Mouse (Mus musculus) liver, postnatal 0 days (tissue): Measurements from ENCODE around the gene Rcbtb2. TPM values are rescaled to one million over a fixed set of nuclear protein-coding genes. Genes with fewer than 3 reads are reported as not detected.

Source experiments
- ATAC-seq: fragments of 200-750 bp; cut with Nextera tagmentation; 2 replicates; pipeline ENCODE4 v1.8.0; 2017; ENCODE audit warnings: mild to moderate bottlenecking, moderate library complexity
- DNase-seq: peaks from one replicate; pipeline ENCODE4 v3.0.0-alpha.2; 2016
- H3K27ac ChIP-seq: fragments of 300-500 bp; sonication (generic); 2 replicates; pipeline ENCODE4 v1.5.1; 2014; ENCODE audit warnings: antibody characterized with exemption, moderate library complexity, mild to moderate bottlenecking, low read depth
- H3K27me3 ChIP-seq: fragments of 300-500 bp; sonication (generic); 2 replicates; pipeline ENCODE4 v1.6.1; 2014; ENCODE audit warnings: low read length, control low read depth, mixed read lengths; ENCODE audit not compliant: insufficient read depth
- H3K36me3 ChIP-seq: fragments of 300-500 bp; sonication (generic); replicated peaks from 2 replicates; pipeline ENCODE4 v1.6.1; 2014; ENCODE audit warnings: mild to moderate bottlenecking, control low read depth, low read length, moderate library complexity, mixed read lengths; ENCODE audit not compliant: insufficient read depth
- H3K4me1 ChIP-seq: fragments of 300-500 bp; sonication (generic); 2 replicates; pipeline ENCODE4 v1.6.1; 2014; ENCODE audit warnings: antibody characterized with exemption, mild to moderate bottlenecking, control low read depth; ENCODE audit not compliant: insufficient read depth
- H3K4me2 ChIP-seq: fragments of 300-500 bp; sonication (generic); 2 replicates; pipeline ENCODE4 v1.6.1; 2014; ENCODE audit warnings: low read depth, mild to moderate bottlenecking, low read length, moderate library complexity, mixed read lengths
- H3K4me3 ChIP-seq: fragments of 300-500 bp; sonication (generic); 2 replicates; pipeline ENCODE4 v1.5.1; 2014; ENCODE audit warnings: low read depth, low read length
- H3K9ac ChIP-seq: fragments of 300-500 bp; sonication (generic); replicated peaks from 2 replicates; pipeline ENCODE4 v1.6.1; 2014; ENCODE audit warnings: mild to moderate bottlenecking, moderate library complexity
- H3K9me3 ChIP-seq: fragments of 300-500 bp; sonication (generic); 2 replicates; pipeline ENCODE4 v1.6.1; 2016; ENCODE audit warnings: mild to moderate bottlenecking, control low read depth, low read length, mixed read lengths
- CTCF ChIP-seq: sonication (generic); IDR thresholded peaks from 2 replicates; pipeline ENCODE4 v1.5.1; 2016; ENCODE audit warnings: antibody characterized with exemption, low read depth
- EP300 ChIP-seq: IDR thresholded peaks from 2 replicates; pipeline ENCODE4 v1.6.1; 2016; ENCODE audit warnings: antibody characterized with exemption, low read depth, mild to moderate bottlenecking
- WGBS: fragments of 180-500 bp; shearing (Covaris S2); extraction: QIAGEN DNeasy Blood & Tissue Kit; methylation state at CpG from one replicate; pipeline ENCODE4 v1.1.7; 2014; ENCODE audit not compliant: insufficient replicate concordance; 5-methylcytosine and 5-hydroxymethylcytosine counted together
- polyA plus RNA-seq: library from polyadenylated mRNA; unstranded; fragments of >200 nt; fragmentation: Nextera tagmentation; extraction: Ambion mirVana; gene quantifications from 2 replicates; pipeline ENCODE4 v1.2.1, GENCODE M21; 2015

The Rcbtb2 gene
- polyA plus RNA-seq, 1 experiment from 2014 or later: 29.9 TPM

- Histone ChIP-seq H3K4me1 (peaks cover 6% of the 10 kb centered on the region), H3K36me3 (no peaks in the 10 kb centered on the region), H3K4me3 (peak overlapping the region; percentile 74), H3K27ac (peak overlapping the region; percentile 99), H3K4me2 (peak overlapping the region; percentile 86), H3K27me3 (no peaks in the 10 kb centered on the region), H3K9me3 (no peaks in the 10 kb centered on the region), H3K9ac (peak overlapping the region; percentile 95)
- DNase-seq: no peak
- WGBS: 4% methylated on average over 11 of the region's 11 CpGs
- TF ChIP-seq EP300 (no peak), CTCF (no peak)
- ATAC-seq: no peak; the same call in 1 of the 2 replicates
These were observed 19.6 kb downstream of the Rcbtb2 start for GRCm38 (mm10) chr14:73142421-73142895.

- Histone ChIP-seq H3K27me3 (no peaks in the 10 kb centered on the region), H3K36me3 (no peaks in the 10 kb centered on the region), H3K9ac (peak overlapping the region; percentile 95), H3K4me1 (peaks cover 6% of the 10 kb centered on the region), H3K4me3 (peak overlapping the region; percentile 74), H3K27ac (peak overlapping the region; percentile 99), H3K4me2 (peak overlapping the region; percentile 86), H3K9me3 (no peaks in the 10 kb centered on the region)
- WGBS: 2% methylated on average over 70 of the region's 88 CpGs
- TF ChIP-seq EP300: no peak
- no peak for TF ChIP-seq CTCF
- ATAC-seq: peak; percentile 95
- peak; percentile 82 for DNase-seq
These were observed 20.3 kb downstream of the Rcbtb2 start for GRCm38 (mm10) chr14:73142896-73143709.

DNA sequence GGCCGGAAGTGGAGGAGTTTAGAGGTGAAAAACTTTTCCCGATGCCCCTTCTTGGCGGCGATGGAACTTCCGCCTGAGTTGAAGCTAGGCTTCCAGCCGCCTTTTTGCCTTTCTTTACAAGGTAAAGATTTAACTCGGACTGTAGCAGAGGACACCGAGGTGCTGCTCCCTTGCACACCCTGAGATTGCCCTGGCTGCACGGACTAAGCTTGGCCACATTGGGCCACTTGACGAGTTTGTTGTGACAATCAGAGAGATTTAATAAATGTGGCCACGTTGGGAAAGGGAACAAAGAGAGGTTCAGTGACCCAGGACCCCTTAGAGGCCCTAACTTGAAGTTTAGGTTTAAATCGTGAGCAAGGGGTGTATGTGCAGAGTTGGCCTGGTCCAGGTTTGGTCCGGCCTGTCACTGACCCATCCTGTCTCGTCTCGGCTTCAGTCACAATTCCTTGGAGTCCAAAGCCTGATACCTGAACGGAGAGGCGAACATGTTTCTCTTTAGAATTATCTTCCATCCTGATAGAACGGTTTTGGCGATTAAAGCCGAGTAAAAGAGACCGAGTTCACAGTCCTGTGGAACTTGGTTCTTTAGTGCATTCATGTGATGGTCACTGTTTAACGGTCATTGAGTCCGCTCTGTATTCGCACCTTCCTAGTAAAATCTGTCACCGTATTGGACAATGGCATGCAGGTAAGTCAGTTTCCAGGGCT is 21.0 kb downstream of the Rcbtb2 start:
- H3K27ac ChIP-seq: peak overlapping the region; percentile 99
- H3K36me3 ChIP-seq: no peaks in the 10 kb centered on the region
- no peaks in the 10 kb centered on the region for H3K9me3 ChIP-seq
- DNase-seq (no peak), ATAC-seq (peak; percentile 18)
- H3K4me1 ChIP-seq: peaks cover 6% of the 10 kb centered on the region
- 36% methylated on average over 25 of the region's 25 CpGs for WGBS
- TF ChIP-seq EP300 (no peak), CTCF (no peak)
- H3K4me2 ChIP-seq: peak overlapping the region; percentile 86
- peak overlapping the region; percentile 95 for H3K9ac ChIP-seq
- no peaks in the 10 kb centered on the region for H3K27me3 ChIP-seq
- H3K4me3 ChIP-seq: peak overlapping the region; percentile 74

- Histone ChIP-seq H3K27ac (no peak overlapping the region), H3K27me3 (no peaks in the 10 kb centered on the region), H3K4me3 (no peak overlapping the region), H3K9ac (no peak overlapping the region), H3K36me3 (no peaks in the 10 kb centered on the region), H3K4me1 (peaks cover 6% of the 10 kb centered on the region), H3K4me2 (no peak overlapping the region), H3K9me3 (no peaks in the 10 kb centered on the region)
- TF ChIP-seq EP300: no peak
- TF ChIP-seq CTCF: no peak
- WGBS: 79% methylated on average over 4 of the region's 4 CpGs
- no peak for ATAC-seq
- DNase-seq: no peak
These were observed 22.7 kb downstream of the Rcbtb2 start for GRCm38 (mm10) chr14:73145531-73145930.

- Histone ChIP-seq H3K4me1 (peaks cover 6% of the 10 kb centered on the region), H3K4me3 (no peak overlapping the region), H3K27ac (no peak overlapping the region), H3K4me2 (no peak overlapping the region), H3K9ac (no peak overlapping the region), H3K36me3 (no peaks in the 10 kb centered on the region), H3K9me3 (no peaks in the 10 kb centered on the region), H3K27me3 (no peaks in the 10 kb centered on the region)
- TF ChIP-seq CTCF (no peak), EP300 (no peak)
- DNase-seq: no peak
- WGBS: 40% methylated on average over 3 of the region's 3 CpGs
- no peak for ATAC-seq
These were observed 23.9 kb downstream of the Rcbtb2 start for GRCm38 (mm10) chr14:73146721-73147120.

DNA sequence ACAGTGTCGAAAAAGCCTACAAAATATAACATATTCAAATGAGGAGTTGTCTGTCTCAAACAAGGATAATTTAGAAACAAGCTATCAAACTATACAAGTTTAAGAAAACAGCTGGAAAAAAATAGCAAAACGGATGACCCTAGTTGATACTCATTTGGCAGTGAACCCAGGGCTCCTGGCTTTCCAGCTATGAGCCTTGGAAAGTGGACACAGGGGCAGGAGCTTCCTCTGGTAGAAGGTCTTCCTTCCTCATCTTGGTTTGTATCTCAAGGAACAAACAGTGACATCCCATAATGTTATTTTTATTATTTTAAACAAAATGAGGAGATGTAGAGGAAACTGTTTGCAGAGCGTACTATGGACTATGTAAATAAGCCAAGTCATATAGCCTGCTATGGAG is 25.3 kb downstream of the Rcbtb2 start:
- DNase-seq (no peak), ATAC-seq (no peak)
- Histone ChIP-seq H3K9me3 (no peaks in the 10 kb centered on the region), H3K9ac (no peak overlapping the region), H3K4me1 (peaks cover 6% of the 10 kb centered on the region), H3K27ac (no peak overlapping the region), H3K27me3 (no peaks in the 10 kb centered on the region), H3K4me2 (no peak overlapping the region), H3K4me3 (no peak overlapping the region), H3K36me3 (peaks cover 2% of the 10 kb centered on the region; the same call in 1 of the 2 replicates)
- no peak for TF ChIP-seq EP300
- no peak for TF ChIP-seq CTCF
- WGBS: 76% methylated on average over 3 of the region's 3 CpGs
